Mouse (Mus musculus) lung, adult 2 months (tissue): Measurements from ENCODE around the gene Ptprd.

Experiments
- CTCF ChIP-seq: fragments of 200-500 bp; IDR thresholded peaks from 2 replicates; pipeline ENCODE4 v1.5.1; 2011; ENCODE audit warnings: mild to moderate bottlenecking, low read length, control low read depth; ENCODE audit not compliant: insufficient read depth
- POLR2A ChIP-seq: fragments of 200-500 bp; IDR thresholded peaks from 2 replicates; pipeline ENCODE4 v1.6.1; 2011; ENCODE audit warnings: low read depth, mild to moderate bottlenecking, control low read depth, low read length, borderline replicate concordance; ENCODE audit errors: extremely low read depth

GRCm38 (mm10) chr4:76425230-76425575 lies 1786.6 kb downstream of the Ptprd start:
- TF ChIP-seq CTCF (no peak), POLR2A (no peak)
